Mouse (Mus musculus) CH12.LX (cell line): ENCODE data around the gene Cenpm. TPM values are rescaled to one million over a fixed set of nuclear protein-coding genes. Genes with fewer than 3 reads are reported as not detected.

Experiments used
- DNase-seq: peaks from one replicate; pipeline ENCODE4 v3.0.0-alpha.2; 2013; ENCODE audit errors: extremely low read depth
- H3K27ac ChIP-seq: 2 replicates; pipeline ENCODE4 v1.5.1; 2012; ENCODE audit warnings: low read depth, mild to moderate bottlenecking, control low read depth, moderate library complexity; ENCODE audit not compliant: insufficient read depth
- H3K27me3 ChIP-seq: replicated peaks from 2 replicates; pipeline ENCODE3; 2012; ENCODE audit warnings: inconsistent platforms
- H3K36me3 ChIP-seq, 2 experiments: replicated peaks in 1 of 2; 2 replicates each; pipeline versions ENCODE3 to v1.6.1; 2012; ENCODE audit warnings: inconsistent platforms in 1 of 2, low read length in 1 of 2, mild to moderate bottlenecking in 1 of 2, mixed read lengths in 1 of 2, moderate library complexity in 1 of 2; ENCODE audit not compliant: control insufficient read depth in 1 of 2, insufficient read depth in 1 of 2
- H3K4me1 ChIP-seq, 2 experiments: 2 replicates each; pipeline ENCODE4 v1.6.1; 2012; ENCODE audit warnings: inconsistent platforms in 1 of 2, moderate library complexity in 1 of 2; ENCODE audit not compliant: insufficient read depth in 2 of 2, control insufficient read depth in 1 of 2
- H3K4me2 ChIP-seq: 2 replicates; pipeline ENCODE4 v1.6.1; 2012; ENCODE audit warnings: low read depth, mild to moderate bottlenecking, control low read depth; ENCODE audit not compliant: poor library complexity, insufficient read depth, severe bottlenecking
- H3K4me3 ChIP-seq, 3 experiments: fragments of 150-350 bp in 1 of 3; sonication (generic) in 1 of 3; replicated peaks in 1 of 3; 2 replicates each; pipeline versions ENCODE3 to v1.5.1; 2011 to 2012; ENCODE audit warnings: low read depth in 2 of 3, low read length in 2 of 3, mild to moderate bottlenecking in 2 of 3, moderate library complexity in 2 of 3, control low read depth in 1 of 3, improper control_type of control experiment in 1 of 3, inconsistent platforms in 1 of 3, mixed read lengths in 1 of 3; ENCODE audit not compliant: poor library complexity in 1 of 3
- H3K79me2 ChIP-seq: replicated peaks from 2 replicates; pipeline ENCODE4 v1.6.1; 2012; ENCODE audit warnings: mild to moderate bottlenecking, moderate library complexity; ENCODE audit not compliant: control insufficient read depth, poor library complexity, insufficient read depth, severe bottlenecking; ENCODE audit errors: extremely low read depth
- H3K9ac ChIP-seq: 2 replicates; pipeline ENCODE4 v1.6.1; 2012; ENCODE audit warnings: low read depth, mild to moderate bottlenecking, control low read depth, moderate library complexity; ENCODE audit not compliant: insufficient read depth
- H3K9me3 ChIP-seq: replicated peaks from 2 replicates; pipeline ENCODE3; 2012; ENCODE audit warnings: low read length, inconsistent platforms, mixed read lengths
- CHD1 ChIP-seq: IDR thresholded peaks from 2 replicates; pipeline ENCODE4 v1.6.1; 2012; ENCODE audit warnings: low read depth, low read length, improper control_type of control experiment, inconsistent platforms
- CHD2 ChIP-seq: IDR thresholded peaks from 2 replicates; pipeline ENCODE4 v1.6.1; 2011; ENCODE audit warnings: low read length, improper control_type of control experiment
- E2F4 ChIP-seq: IDR thresholded peaks from 2 replicates; pipeline ENCODE4 v1.6.1; 2011; ENCODE audit warnings: low read depth, low read length, improper control_type of control experiment; ENCODE audit not compliant: insufficient replicate concordance
- ETS1 ChIP-seq: conservative IDR thresholded peaks from 2 replicates; pipeline ENCODE4 v1.6.1; 2012; ENCODE audit warnings: low read depth, mild to moderate bottlenecking, inconsistent platforms, low read length, improper control_type of control experiment, moderate library complexity
- HCFC1 ChIP-seq: IDR thresholded peaks from 2 replicates; pipeline ENCODE4 v1.6.1; 2012; ENCODE audit warnings: low read depth, mild to moderate bottlenecking, inconsistent platforms, low read length, improper control_type of control experiment
- JUN ChIP-seq: IDR thresholded peaks from 2 replicates; pipeline ENCODE4 v1.6.1; 2011; ENCODE audit warnings: low read depth, mild to moderate bottlenecking, low read length, improper control_type of control experiment, moderate library complexity; ENCODE audit not compliant: insufficient read depth
- JUND ChIP-seq: conservative IDR thresholded peaks from 2 replicates; pipeline ENCODE4 v1.6.1; 2011; ENCODE audit warnings: low read depth, low read length, improper control_type of control experiment
- KAT2A ChIP-seq: IDR thresholded peaks from 2 replicates; pipeline ENCODE4 v1.6.1; 2012; ENCODE audit warnings: low read length, improper control_type of control experiment, inconsistent platforms; ENCODE audit not compliant: insufficient replicate concordance
- MAFK ChIP-seq: IDR thresholded peaks from 2 replicates; pipeline ENCODE4 v1.6.1; 2011; ENCODE audit warnings: low read length, improper control_type of control experiment; ENCODE audit not compliant: insufficient replicate concordance
- MAX ChIP-seq: IDR thresholded peaks from 2 replicates; pipeline ENCODE4 v1.6.1; 2011; ENCODE audit warnings: low read length, improper control_type of control experiment
- MAZ ChIP-seq: IDR thresholded peaks from 2 replicates; pipeline ENCODE4 v1.6.1; 2012; ENCODE audit warnings: low read depth, mild to moderate bottlenecking, inconsistent platforms, low read length, improper control_type of control experiment, moderate library complexity
- MEF2A ChIP-seq: IDR thresholded peaks from 2 replicates; pipeline ENCODE4 v1.6.1; 2014; ENCODE audit warnings: low read depth, mild to moderate bottlenecking, inconsistent platforms, low read length, improper control_type of control experiment, borderline replicate concordance
- MXI1 ChIP-seq: IDR thresholded peaks from 2 replicates; pipeline ENCODE4 v1.6.1; 2011; ENCODE audit warnings: mild to moderate bottlenecking, low read depth, low read length, improper control_type of control experiment
- NRF1 ChIP-seq: IDR thresholded peaks from 2 replicates; pipeline ENCODE4 v1.6.1; 2014; ENCODE audit warnings: low read depth, mild to moderate bottlenecking, inconsistent platforms, low read length, improper control_type of control experiment, moderate library complexity
- POLR2A ChIP-seq: IDR thresholded peaks from 2 replicates; pipeline ENCODE4 v1.6.1; 2011; ENCODE audit warnings: low read depth, mild to moderate bottlenecking, improper control_type of control experiment, low read length
- POLR2AphosphoS2 ChIP-seq: IDR thresholded peaks from 2 replicates; pipeline ENCODE4 v1.6.1; 2011; ENCODE audit warnings: low read depth, low read length, improper control_type of control experiment
- RAD21 ChIP-seq: IDR thresholded peaks from 2 replicates; pipeline ENCODE4 v1.6.1; 2011; ENCODE audit warnings: low read depth, mild to moderate bottlenecking, low read length, improper control_type of control experiment, moderate library complexity
- SMC3 ChIP-seq: IDR thresholded peaks from 2 replicates; pipeline ENCODE4 v1.6.1; 2011; ENCODE audit warnings: low read depth, low read length, improper control_type of control experiment
- TCF12 ChIP-seq: IDR thresholded peaks from 2 replicates; pipeline ENCODE4 v1.6.1; 2014; ENCODE audit warnings: low read depth, mild to moderate bottlenecking, inconsistent platforms, low read length, improper control_type of control experiment
- USF1 ChIP-seq: IDR thresholded peaks from 2 replicates; pipeline ENCODE4 v1.6.1; 2014; ENCODE audit warnings: low read depth, mild to moderate bottlenecking, inconsistent platforms, low read length, improper control_type of control experiment
- ZMIZ1 ChIP-seq: IDR thresholded peaks from 2 replicates; pipeline ENCODE4 v1.6.1; 2012; ENCODE audit warnings: low read depth, mild to moderate bottlenecking, inconsistent platforms, low read length, improper control_type of control experiment
- ZNF384 ChIP-seq: IDR thresholded peaks from 2 replicates; pipeline ENCODE4 v1.6.1; 2012; ENCODE audit warnings: low read depth, low read length, improper control_type of control experiment, inconsistent platforms
- dilution Hi-C: fragments of 300-500 bp; cut with MboI; formaldehyde crosslinking; loops from 2 replicates; pipeline ENCODE4 v1.14.3; 2020; ENCODE audit warnings: low sequenced_read_pairs; ENCODE audit not compliant: extremely low pct_unique_long_range_greater_than_20kb, extremely low pct_ligation_motif_present
- in situ Hi-C: fragments of 300-500 bp; cut with MboI; formaldehyde crosslinking; loops from 3 replicates; pipeline ENCODE4 v1.14.3; 2019; ENCODE audit warnings: low sequenced_read_pairs, low pct_ligation_motif_present, low pct_unique_long_range_greater_than_20kb, mixed read lengths
- polyA plus RNA-seq: library from polyadenylated mRNA; unstranded; fragments of >175 nt; gene quantifications from 2 replicates; pipeline ENCODE4 v1.2.1, GENCODE M21; 2012; ENCODE audit warnings: low read depth; ENCODE audit not compliant: insufficient read length
- total RNA-seq, 2 experiments: library from RNA; depleted of rRNA; stranded (reverse); fragments of 300-350 nt in 1 of 2; fragments of >200 nt in 1 of 2; gene quantifications; 2 replicates each; pipeline ENCODE4 v1.2.3; 2012 to 2014

Cenpm gene
- total and polyA plus RNA-seq, 3 experiments, result 22.8 to 39.6 (median 34.2) TPM

DNA sequence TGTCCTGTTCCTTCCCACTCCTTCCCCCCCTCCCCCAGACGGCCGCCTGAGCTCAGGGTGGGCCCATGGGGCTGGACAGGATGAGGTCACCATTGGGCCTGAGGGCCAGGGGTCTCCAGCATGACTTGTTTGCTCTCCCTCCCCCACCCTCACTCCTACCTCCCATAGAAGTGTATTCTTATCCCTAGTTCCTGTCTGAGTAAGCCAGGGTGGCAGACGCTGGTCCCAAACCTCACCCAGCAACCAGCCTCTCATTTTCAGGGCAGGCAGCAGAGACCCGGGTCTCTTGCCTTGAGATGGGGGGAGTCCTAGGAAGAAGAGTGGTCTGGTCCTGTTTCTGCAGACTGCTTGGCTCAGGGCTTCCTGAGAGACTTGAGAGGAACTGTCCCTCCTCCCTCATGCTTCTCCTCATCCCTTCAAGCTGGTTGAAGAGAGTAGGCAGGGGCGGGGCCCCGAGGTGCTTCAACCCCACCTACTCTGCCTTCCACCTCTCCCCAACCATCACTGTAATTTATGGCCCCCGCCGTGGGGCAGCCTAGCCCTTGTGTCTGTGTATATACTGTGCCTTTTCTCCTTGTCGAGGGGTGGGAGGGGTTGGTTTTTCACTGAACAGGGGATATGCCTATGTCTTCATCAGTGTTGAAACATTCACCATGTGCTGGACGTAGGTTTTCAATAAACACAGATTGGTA lies 39.7 kb downstream of the Cenpm start:
- dilution Hi-C loops, result no loop called here
- Histone ChIP-seq H3K27ac (peak overlapping the region; percentile 45), H3K79me2 (peaks cover 21% of the 10 kb centered on the region), H3K36me3 (peaks cover 79 to 97% of the 10 kb centered on the region in 2 experiments), H3K9me3 (peaks cover 9% of the 10 kb centered on the region)
- in situ Hi-C loops, result no loop called here
- TF ChIP-seq ETS1 (no peak), MAZ (no peak), MAFK (no peak), HCFC1 (no peak), POLR2AphosphoS2 (peak; percentile 11), CHD2 (peak; percentile 43; the same call in 1 of the 2 replicates), ZMIZ1 (0 out of 2 replicates have a peak, but pooled peaks have one; percentile 13)
- TF ChIP-seq, all 38 proteins: peak for 3
- Histone ChIP-seq H3K27me3 (no peaks in the 10 kb centered on the region), H3K9ac (no peak overlapping the region), H3K4me3 (no peak overlapping the region), H3K4me1 (peaks cover 12 to 48% of the 10 kb centered on the region in 2 experiments; a peak in 3 of 4 replicates), H3K4me2 (no peak overlapping the region)
- no peak for DNase-seq

DNA sequence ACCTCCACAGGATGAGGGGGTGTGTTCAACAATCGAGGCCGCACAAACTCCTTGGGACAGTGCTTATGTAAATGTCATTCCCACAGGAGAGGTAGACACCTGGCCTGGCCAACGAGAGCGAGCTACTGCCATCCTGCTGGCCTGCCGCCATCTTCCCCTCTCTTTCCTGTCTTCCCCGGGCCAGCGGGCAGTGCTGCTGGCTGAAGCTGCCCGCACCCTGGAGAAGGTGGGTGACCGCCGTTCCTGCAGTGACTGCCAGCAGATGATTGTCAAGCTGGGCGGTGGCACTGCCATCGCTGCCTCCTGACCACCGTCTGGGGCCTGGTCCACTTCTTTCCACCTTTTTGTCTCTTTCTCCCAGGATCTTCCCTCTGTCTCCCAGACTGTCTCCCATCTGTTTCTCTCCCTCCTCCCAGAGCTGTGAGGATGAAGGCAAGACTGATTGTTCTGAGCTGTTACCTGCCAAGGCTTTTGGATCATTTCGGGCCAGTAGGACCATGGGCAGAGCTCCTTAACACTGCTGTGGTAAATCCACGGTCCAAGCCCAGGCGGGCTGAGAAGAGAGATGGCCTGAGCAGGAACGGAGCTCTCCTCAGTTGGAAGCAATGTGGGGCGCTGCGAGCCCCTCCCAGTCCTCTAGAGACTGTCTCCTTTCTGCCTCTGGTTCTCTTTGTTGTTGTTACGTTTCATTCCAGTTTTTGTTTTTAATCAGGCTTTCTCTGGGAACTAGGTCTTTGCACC lies 40.8 kb downstream of the Cenpm start:
- Histone ChIP-seq H3K4me3 (no peak overlapping the region), H3K27me3 (no peaks in the 10 kb centered on the region), H3K4me1 (peaks cover 8 to 41% of the 10 kb centered on the region in 2 experiments; a peak in 3 of 4 replicates), H3K9me3 (peaks cover 9% of the 10 kb centered on the region), H3K9ac (no peak overlapping the region), H3K27ac (no peak overlapping the region), H3K79me2 (peaks cover 10% of the 10 kb centered on the region; the same call in 1 of the 2 replicates), H3K36me3 (peaks cover 89 to 99% of the 10 kb centered on the region in 2 experiments), H3K4me2 (no peak overlapping the region)
- DNase-seq, result no peak
- in situ Hi-C loops, result no loop called here
- TF ChIP-seq NRF1, result no peak
- dilution Hi-C loops, result no loop called here

DNA sequence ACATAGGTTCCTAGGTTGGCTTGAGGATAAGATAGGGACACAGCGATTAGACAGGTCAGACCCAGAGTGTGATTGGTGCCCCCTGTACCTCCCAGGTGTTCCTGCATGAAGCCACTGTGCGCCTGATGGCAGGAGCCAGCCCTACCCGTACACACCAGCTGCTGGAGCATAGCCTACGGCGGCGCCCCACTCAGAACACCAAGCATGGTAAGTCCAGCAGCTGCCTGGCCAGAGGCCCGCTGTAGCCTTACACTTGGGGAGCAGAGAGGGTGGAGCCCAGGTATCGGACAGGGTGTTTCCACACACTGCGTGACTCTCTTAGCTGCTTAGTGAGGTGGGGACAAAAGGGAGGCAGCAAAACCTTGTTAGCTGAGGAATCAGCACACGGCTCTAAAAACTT lies 41.5 kb downstream of the Cenpm start:
- in situ Hi-C loops (no loop called here), dilution Hi-C loops (no loop called here)
- H3K36me3 ChIP-seq, result peaks cover 92 to 99% of the 10 kb centered on the region in 2 experiments
- TF ChIP-seq MAZ (no peak), JUND (no peak), CHD2 (no peak), E2F4 (no peak), TCF12 (no peak), CHD1 (no peak), POLR2AphosphoS2 (no peak; the same call in 1 of the 2 replicates), POLR2A (no peak), MEF2A (no peak), MXI1 (no peak), USF1 (no peak), MAX (no peak), JUN (no peak), ZNF384 (no peak), RAD21 (no peak), SMC3 (no peak), KAT2A (no peak), ETS1 (no peak)

More for the DNA sequence above, 41.5 kb downstream of the Cenpm start:
- Histone ChIP-seq H3K4me3 (no peak overlapping the region), H3K4me1 (peaks cover 6 to 38% of the 10 kb centered on the region in 2 experiments; a peak in 3 of 4 replicates), H3K27ac (0 out of 2 replicates have a peak overlapping the region, but pooled peaks have one; percentile 3), H3K9me3 (peaks cover 9% of the 10 kb centered on the region), H3K9ac (no peak overlapping the region), H3K27me3 (no peaks in the 10 kb centered on the region), H3K79me2 (peaks cover 5% of the 10 kb centered on the region; the same call in 1 of the 2 replicates), H3K4me2 (no peak overlapping the region)
- no peak for DNase-seq
